Mouse (Mus musculus): ENCODE data around the gene Ccdc81.
A peak's percentile ranks its signal among the peaks of the same experiment; 100 is the strongest.

Ccdc81 gene

DNA sequence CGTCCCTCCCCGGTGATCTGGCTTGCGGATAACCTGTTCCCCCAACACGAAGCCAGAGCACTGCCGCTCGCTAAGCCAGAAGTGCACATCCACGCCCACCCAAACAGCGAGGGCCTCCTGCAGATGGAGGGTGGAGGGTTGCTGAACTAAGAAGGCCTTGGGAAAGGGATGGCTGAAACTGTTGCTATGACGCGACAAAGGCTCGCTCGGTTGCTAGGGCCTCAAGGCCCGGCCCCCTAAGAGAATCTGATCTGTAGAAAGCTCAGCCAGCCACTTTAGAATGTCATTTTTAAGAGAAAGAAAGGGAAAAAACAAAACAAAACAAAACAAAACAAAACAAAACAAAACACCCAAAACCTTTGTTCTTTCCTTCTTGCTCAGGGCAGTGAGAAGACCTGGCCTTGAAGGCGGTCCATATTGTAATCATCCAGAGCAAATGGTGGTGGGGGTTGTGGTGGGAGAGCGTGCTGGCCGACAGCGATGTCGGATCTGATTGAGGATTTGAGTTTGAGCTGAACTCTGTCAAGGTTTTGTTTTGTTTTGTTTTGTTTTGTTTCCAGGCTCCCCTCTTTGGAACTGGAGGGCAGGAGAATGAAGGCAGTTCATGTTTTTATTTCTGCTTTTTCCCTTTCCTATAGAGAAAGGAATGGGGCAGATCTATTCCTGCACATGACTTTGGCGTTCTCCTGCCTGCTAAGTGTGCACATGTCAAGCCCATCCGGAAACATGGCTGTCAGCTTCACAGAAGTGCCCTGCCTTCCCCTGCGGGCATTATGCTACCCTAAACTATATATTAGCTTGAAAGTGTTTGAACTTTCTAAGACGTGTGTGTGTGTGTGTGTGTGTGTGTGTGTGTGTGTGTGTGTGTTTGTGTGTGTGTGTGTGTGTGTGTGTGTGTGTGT, at the start of gene Ccdc81:
Gene Ccdc81 (minus strand): TSS at position 188 of the 902 bp plus-strand sequence.
- DNase-seq (ENCODE audit: low spot score) = no peak

GRCm38 (mm10) chr7:89949403-89949802, 46.0 kb upstream of the Ccdc81 start:
- DNase-seq (ENCODE audit: low spot score) = no peak

GRCm38 (mm10) chr7:89948026-89948425, 44.6 kb upstream of the Ccdc81 start:
- DNase-seq (ENCODE audit: low spot score) = no peak

DNA sequence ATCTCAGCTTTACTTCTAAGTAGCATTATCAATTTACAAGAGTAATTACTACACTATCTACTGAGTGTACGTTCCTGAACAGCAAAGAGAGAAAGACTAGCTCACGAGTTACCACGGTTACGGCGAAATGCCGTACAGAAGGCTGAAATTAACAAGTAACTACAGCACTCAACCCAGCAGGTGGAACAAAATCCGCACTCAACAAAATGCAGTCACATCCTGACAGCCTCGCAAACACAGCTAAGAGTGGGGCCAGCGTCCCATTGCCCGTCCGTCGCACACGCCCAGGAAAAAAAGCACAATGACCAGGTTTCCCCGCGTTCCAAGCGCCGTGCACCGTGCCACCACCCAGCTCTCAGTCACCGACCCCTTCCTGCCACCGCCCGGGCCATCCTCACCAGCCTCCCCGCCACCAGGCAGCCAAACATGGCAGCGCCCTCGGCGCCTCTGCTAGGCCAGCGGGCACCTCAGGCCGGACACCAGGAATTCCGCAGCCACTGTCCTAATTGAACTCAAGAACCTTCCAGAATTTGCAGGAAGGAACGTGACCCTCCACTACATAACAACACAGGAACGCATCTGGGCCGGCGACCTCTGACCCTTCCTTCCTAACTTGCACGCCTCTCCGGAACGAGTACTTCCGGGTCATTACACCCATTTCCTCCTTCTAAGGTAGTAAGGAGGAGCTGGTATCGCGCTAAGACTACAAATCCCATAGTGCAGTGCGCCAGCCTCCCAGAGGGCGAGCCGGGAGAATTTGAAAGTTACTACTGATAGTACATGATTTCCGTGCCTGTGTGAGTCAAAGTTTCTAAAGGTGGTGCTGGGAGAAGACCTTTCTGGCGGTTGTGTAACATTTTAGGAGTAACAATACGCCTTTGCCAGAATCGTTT, 37.4 kb upstream of the Ccdc81 start, which contains the start of gene Hikeshi:
Gene Hikeshi (minus strand): TSS at position 634 of the 893 bp plus-strand sequence.
- peak; percentile 59 for DNase-seq (ENCODE audit: low spot score)

DNA sequence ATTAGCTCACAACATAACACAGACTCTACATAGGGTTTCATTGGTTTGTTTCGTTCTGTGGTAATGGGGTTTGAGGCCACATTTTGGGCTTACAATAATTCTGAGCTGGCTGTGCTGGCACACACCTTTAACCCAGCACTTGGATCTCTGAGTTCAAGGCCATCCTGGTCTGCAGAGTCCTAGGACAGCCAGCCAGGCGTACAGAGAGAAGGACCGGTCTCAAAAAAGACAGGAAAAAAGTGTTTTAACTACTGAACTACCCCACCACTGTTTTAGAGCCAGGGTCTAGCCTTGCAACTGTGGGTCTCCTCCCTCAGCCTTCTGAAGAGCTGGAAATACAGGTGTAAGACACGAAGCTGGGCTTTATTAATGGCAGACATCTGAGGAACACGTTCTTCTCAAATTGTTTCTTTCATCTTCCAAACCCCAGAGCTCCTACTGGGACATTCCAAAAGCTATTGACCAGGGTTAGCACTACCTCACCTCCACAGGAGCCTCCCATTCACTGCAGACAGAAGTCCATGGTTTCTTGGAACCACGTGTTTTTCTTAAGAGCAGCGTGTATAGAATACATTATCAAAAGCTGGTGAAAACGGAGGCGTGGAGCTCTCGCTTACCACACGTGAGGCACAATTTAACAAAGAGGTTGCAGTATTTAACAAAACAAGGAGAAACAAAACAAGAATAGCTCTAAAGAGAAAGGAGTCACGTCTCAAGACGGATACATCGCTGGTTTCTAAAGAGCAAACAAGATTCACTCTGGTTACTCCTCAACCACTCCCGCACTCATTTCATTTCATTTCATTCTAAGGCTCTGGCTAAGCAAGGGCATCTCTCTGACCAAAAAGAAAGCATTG, 36.3 kb upstream of the Ccdc81 start:
- no peak for DNase-seq (ENCODE audit: low spot score)

DNA sequence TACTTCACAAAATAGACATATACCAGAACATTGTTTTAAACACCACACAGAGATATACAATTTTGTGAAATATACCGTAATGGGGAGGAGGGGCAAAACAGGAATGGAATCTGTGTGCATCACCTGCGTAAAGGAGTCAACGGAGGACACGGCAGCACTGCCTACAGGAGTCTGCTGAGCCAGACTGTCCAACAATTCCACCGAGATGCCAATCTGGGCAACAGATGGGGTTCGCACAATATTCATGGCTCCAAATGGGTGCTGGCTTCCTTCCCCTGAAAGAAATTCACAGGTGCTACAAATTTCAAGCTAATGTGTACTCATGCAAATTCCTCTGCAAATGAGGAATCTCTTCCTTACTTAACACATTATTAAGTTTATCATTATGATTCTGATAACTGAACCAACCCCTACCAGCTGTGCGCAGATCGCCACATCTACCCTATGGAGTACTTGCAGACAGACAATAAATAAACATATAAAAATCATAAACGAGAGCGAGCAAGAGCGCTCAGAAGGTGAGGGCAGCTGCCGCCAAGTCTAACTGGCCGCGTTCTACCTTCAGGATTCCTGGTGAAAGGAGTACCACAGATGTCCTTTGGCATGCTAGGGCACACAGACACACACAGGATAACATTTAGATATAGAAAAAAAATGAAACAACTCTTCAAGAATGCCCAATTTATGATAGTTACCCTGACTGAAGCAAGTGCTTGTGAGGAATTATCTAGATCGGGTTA, 20.2 kb upstream of the Ccdc81 start:
- no peak for DNase-seq (ENCODE audit: low spot score)

DNA sequence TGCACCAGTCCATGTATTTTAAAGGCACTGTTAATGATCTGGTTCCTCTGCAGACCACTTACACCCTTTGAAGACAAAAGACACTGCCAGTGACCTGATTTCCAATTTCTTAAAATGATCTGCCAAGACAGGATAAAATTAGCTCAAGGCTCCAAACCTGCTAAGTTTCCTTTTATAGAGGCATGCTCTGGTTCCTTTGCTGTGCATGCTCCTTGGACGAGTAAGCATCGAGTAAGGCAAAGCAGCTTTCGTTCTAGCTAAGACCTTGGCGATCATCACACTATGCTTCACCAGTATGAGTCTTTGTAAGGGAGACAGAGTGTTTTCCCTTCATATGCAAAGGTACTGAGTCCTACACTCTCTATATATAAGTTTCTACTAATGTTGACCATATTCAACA, 14.3 kb upstream of the Ccdc81 start:
- DNase-seq (ENCODE audit: low spot score) = no peak

DNA sequence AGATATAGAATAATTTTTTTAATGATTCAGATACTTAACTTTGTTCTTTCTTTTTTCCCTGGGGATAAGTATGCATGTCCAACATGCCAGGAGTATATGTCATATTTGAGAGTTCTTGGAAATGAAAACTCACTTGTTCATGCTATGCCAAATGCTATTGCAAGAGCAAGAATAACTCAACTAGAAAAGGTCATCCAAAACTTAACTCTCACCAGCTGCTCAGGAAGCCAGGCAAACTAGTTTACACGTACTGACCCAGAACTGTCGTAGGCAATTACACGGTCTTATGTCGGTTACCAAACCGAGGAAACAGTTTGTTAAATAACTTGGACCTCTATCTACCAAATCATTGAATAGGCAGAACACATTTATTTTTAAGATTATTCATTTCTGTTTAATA, 13.3 kb upstream of the Ccdc81 start:
- no peak for DNase-seq (ENCODE audit: low spot score)

- DNase-seq (ENCODE audit: low spot score) = no peak
These were observed 10.2 kb upstream of the Ccdc81 start for GRCm38 (mm10) chr7:89913432-89914158.

- no peak for DNase-seq (ENCODE audit: low spot score)
These were observed 8.9 kb upstream of the Ccdc81 start for GRCm38 (mm10) chr7:89912356-89912755.

DNA sequence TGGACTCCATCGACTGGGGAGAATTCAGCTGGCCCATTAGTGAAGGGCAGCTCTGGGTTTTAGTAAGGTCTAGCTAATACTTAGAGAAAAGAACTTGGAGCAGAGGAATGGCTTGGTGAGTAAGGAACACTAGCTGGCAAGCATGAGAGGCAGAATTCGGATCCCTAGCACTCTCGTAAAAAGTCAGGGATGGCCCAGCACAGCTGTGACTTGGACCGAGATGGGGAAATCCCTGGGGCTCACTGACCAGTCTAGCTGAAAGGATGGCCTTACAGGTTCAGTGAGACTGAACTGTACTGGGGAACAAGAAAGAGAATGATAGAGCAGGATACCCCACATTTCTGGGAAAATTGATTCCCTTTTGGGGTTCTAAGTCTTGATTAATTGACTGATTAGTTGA, 6.3 kb upstream of the Ccdc81 start:
- DNase-seq (ENCODE audit: low spot score) = no peak

GRCm38 (mm10) chr7:89908899-89909621, 5.6 kb upstream of the Ccdc81 start:
- no peak for DNase-seq (ENCODE audit: low spot score)

DNA sequence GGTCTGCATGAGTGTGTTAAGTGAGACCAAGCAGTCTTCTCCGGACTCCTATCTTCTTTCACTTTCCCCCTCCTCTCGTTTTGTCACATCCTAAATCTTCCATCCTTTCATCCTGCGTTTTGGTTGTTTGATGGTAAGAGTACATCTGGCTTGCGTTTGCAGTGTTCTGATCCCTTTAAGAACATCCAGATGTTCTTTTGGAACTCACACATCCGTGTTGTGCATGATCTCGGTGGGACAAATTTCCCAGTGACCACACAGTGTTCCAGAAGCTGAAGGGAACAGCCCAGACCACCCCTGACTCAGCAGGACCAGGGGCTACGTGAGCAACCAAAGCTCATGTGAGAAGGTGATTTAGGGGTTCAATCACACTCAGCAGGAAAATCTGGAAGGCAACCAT, 5.0 kb upstream of the Ccdc81 start:
- DNase-seq (ENCODE audit: low spot score) = no peak

- DNase-seq (ENCODE audit: low spot score) = peak; percentile 35
These were observed 4.5 kb upstream of the Ccdc81 start for GRCm38 (mm10) chr7:89907950-89908349.

DNA sequence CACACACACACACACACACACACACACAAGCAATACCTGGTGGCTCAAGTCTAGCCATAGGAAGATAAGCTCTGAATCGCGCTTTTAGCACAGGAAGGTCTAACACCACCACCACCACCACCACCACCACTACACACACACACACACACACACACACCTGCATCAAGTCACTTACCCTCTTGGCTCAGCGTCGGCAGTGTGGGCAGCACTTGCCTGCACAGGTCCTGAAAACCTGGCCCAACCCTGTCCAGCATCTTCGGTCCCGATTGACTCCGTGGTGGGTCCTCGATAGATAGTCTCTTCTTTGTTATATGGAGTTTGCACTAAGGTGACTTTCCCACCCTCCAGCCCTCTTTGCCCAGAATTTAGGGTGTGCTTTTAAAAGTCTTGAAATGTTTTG, 422 bp downstream of the Ccdc81 start:
- DNase-seq (ENCODE audit: low spot score) = no peak

GRCm38 (mm10) chr7:89891856-89892255, 11.6 kb downstream of the Ccdc81 start:
- no peak for DNase-seq (ENCODE audit: low spot score)

DNA sequence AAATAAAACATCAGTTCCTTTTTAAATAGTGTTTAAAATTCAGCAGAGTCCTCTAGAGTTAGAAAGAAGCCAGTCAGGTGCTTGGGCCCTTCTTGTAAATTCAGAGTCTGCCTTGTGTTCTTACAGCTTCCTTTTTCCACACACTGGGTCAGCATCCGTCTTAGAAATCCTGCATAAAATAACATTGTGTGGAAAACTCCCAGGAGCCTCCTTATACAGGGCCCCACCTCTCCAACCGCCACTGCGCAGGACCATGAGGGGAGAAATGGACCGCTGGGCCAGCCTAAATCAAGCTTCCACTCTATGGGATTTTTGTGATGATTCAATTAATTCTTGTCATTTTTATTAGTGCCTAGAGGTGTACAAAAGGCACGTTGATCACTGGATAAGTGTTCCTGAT, 12.0 kb downstream of the Ccdc81 start:
- no peak for DNase-seq (ENCODE audit: low spot score)

DNA sequence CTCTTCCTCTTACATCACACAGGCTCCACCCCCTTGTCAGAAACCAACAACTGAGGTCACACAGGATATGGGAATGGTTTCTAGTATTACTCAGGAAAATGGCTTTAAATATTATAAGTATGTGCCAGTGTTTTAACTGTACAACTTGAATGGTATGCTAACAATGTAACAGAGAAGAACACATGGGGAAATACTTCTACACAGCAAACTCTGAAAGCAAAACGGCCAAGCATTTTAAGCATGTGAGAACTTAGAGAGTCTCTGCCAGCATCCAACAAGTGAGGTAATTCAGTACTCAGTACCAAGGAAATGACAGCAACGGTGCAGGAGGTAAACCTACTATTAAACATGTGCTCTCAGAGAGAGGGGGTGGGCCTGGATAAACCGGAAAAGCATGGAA, 18.9 kb downstream of the Ccdc81 start:
- DNase-seq (ENCODE audit: low spot score) = no peak

GRCm38 (mm10) chr7:89879686-89880085, 23.7 kb downstream of the Ccdc81 start:
- no peak for DNase-seq (ENCODE audit: low spot score)

DNA sequence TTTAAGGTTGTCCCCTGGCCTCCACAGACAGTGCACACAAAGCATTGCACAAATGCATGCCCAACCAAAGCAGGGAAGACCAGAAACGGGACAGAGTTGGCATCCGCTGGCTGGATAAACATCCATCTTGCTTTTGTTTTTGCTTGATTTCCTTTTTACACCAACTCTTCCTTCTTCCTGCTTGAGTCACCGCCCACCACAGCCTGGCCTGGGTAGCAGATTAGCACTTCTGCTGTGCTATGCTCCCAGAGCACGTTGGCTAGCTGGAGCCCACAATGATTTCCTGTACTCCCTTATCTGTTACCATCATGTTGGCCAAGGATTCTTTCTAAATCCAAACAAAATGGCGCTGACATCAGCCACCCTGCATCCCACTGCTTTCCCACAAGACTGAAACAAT, 36.2 kb downstream of the Ccdc81 start:
- DNase-seq (ENCODE audit: low spot score) = no peak

Measured in urinary bladder, postnatal 10 days (tissue).